Mouse (Mus musculus) liver, adult 2 months (tissue): ENCODE measurements around the gene Ccdc30.

ENCODE experiments used
- CTCF ChIP-seq: fragments of 200-500 bp; IDR thresholded peaks from 2 replicates; pipeline ENCODE4 v1.5.1; 2011; ENCODE audit warnings: low read depth, low read length, control low read depth
- POLR2A ChIP-seq: fragments of 200-500 bp; IDR thresholded peaks from 2 replicates; pipeline ENCODE4 v1.6.1; 2011; ENCODE audit warnings: low read length, control low read depth; ENCODE audit not compliant: insufficient read depth; ENCODE audit errors: extremely low read depth

DNA sequence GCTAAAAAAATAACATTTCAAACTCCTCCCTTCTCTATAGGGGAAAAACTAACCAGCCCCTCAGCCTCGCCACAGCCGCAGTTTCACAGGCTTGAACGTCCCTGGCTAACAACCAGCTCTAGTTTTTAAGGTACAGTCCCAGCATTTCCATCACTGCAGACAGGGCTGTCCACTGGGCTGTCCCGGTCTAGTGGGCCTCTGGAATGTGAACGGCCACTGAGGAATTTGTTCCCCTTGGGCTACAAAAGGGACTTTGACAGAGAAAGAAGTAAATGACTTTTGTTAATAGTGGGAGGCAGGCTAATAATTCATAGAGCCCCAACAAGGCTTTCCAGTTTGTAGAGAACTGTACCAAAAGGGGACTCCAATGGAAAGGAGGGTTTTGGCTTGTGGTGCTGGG lies 109.9 kb downstream of the Ccdc30 start:
- no peak for TF ChIP-seq POLR2A
- no peak for TF ChIP-seq CTCF
